Mouse (Mus musculus): ENCODE data around the gene Pde11a.

- TF ChIP-seq CTCF (IDR thresholded peaks at IDR 0.05; ENCODE audit: low read depth, low read length) (no peak), GATA1 (IDR thresholded peaks at IDR 0.05; ENCODE audit: borderline replicate concordance, low read length) (no peak)
These were observed 216.4 kb downstream of the Pde11a start for GRCm38 (mm10) chr2:76122167-76122566.
